Mouse (Mus musculus): ENCODE data around the gene 2200002D01Rik. TPM values are rescaled to one million over a fixed set of nuclear protein-coding genes. Genes with fewer than 3 reads are reported as not detected.

The 2200002D01Rik gene
- polyA plus RNA-seq (2014; fragmentation: Illumina TruSeq; extraction: RNeasy Lipid Tissue Mini Kit (QIAGEN cat#74804)), result not detected

DNA sequence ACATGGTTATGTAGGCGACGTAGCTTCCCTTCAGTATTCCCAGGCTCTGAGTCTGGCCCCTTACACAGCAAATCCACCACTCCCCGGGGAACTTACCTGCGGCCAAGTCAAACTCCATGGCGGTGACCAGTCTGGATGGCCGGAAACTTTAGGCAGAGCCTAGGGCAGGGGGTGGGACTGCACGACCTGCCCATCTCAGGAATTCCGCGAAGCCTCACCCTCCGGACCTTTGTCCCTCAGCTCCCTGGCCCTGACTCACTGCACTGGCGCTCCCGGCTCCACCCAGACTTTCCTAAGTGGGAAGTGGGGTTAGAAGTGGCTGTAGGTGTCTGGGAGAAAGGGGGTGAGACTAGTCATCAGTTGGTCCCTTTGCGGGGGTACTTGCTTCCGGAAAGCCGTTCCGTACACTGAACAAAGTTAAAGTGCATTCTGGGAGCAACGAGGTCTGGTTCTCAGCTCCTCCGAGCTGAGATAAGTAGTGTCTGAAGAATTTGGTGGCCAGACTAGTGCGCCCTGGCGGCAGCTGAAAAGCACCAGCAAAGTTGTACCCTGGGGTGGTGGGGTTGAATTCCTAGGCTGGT is at the start of gene 2200002D01Rik:
Gene 2200002D01Rik, minus strand, starts transcription at position 206 of the 581 bp plus-strand sequence.

GRCm38 (mm10) chr7:29288942-29289638 is 40.8 kb upstream of the 2200002D01Rik start, which contains the start of gene Ppp1r14a:
Gene Ppp1r14a, plus strand, starts transcription at chr7:29289308.

GRCm38 (mm10) chr7:29281201-29282073 is 33.2 kb upstream of the 2200002D01Rik start, which contains the start of gene Spint2:
Gene Spint2, minus strand, starts transcription at chr7:29281912.

GRCm38 (mm10) chr7:29238019-29238967 is 10.0 kb downstream of the 2200002D01Rik start, which contains the start of gene Yif1b:
Gene Yif1b, plus strand, starts transcription at chr7:29238329.

GRCm38 (mm10) chr7:29232247-29233013 is 15.8 kb downstream of the 2200002D01Rik start, which contains the start of gene Kcnk6:
Gene Kcnk6, minus strand, starts transcription at chr7:29232515.

DNA sequence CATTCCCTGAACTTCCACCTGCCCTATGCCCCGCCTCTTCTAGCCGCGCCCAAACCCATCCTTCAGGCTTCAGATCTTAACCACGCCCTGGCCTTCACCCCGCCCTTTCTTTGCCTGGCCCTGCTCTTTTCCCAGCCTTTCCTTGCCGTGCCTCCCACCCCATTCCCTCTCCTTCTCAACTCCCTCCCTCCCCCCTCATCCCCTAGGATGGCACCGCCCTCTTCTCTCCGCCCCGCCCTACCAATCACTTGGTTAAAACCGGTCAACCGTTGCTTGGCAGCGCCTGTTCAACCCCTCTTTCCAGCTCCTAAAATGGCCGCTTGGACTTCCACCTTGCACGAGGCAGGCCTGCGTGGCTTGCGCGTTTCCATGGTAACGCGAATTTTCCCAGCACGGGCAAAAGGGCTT is 34.6 kb downstream of the 2200002D01Rik start, which contains the start of gene Catsperg1:
Gene Catsperg1, minus strand, starts transcription at position 361 of the 408 bp plus-strand sequence.

Other genes with a start within 250 kb of the 2200002D01Rik start
- not detected for gene Ryr1, start 123.3 kb downstream of the 2200002D01Rik start, polyA plus RNA-seq (2014; fragmentation: Illumina TruSeq; extraction: RNeasy Lipid Tissue Mini Kit (QIAGEN cat#74804))
- 0.74 TPM for gene Rasgrp4, start 113.6 kb downstream of the 2200002D01Rik start, polyA plus RNA-seq (2014; fragmentation: Illumina TruSeq; extraction: RNeasy Lipid Tissue Mini Kit (QIAGEN cat#74804))
- gene Fam98c, start 92.2 kb downstream of the 2200002D01Rik start, polyA plus RNA-seq (2014; fragmentation: Illumina TruSeq; extraction: RNeasy Lipid Tissue Mini Kit (QIAGEN cat#74804)), result 0.71 TPM
- gene Ggn, start 78.3 kb downstream of the 2200002D01Rik start, polyA plus RNA-seq (2014; fragmentation: Illumina TruSeq; extraction: RNeasy Lipid Tissue Mini Kit (QIAGEN cat#74804)), result not detected
- gene Spred3, start 78.1 kb downstream of the 2200002D01Rik start, polyA plus RNA-seq (2014; fragmentation: Illumina TruSeq; extraction: RNeasy Lipid Tissue Mini Kit (QIAGEN cat#74804)), result 2.3 TPM
- gene Psmd8, start 67.8 kb downstream of the 2200002D01Rik start, polyA plus RNA-seq (2014; fragmentation: Illumina TruSeq; extraction: RNeasy Lipid Tissue Mini Kit (QIAGEN cat#74804)), result 58.9 TPM
- 0.40 TPM for gene Catsperg1, start 34.4 kb downstream of the 2200002D01Rik start, polyA plus RNA-seq (2014; fragmentation: Illumina TruSeq; extraction: RNeasy Lipid Tissue Mini Kit (QIAGEN cat#74804))
- 2.7 TPM for gene Kcnk6, start 16.0 kb downstream of the 2200002D01Rik start, polyA plus RNA-seq (2014; fragmentation: Illumina TruSeq; extraction: RNeasy Lipid Tissue Mini Kit (QIAGEN cat#74804))
- gene Yif1b, start 10.1 kb downstream of the 2200002D01Rik start, polyA plus RNA-seq (2014; fragmentation: Illumina TruSeq; extraction: RNeasy Lipid Tissue Mini Kit (QIAGEN cat#74804)), result not detected
- gene Spint2, start 33.4 kb upstream of the 2200002D01Rik start, polyA plus RNA-seq (2014; fragmentation: Illumina TruSeq; extraction: RNeasy Lipid Tissue Mini Kit (QIAGEN cat#74804)), result 10.6 TPM
- not detected for gene Ppp1r14a, start 40.8 kb upstream of the 2200002D01Rik start, polyA plus RNA-seq (2014; fragmentation: Illumina TruSeq; extraction: RNeasy Lipid Tissue Mini Kit (QIAGEN cat#74804))
- 0.29 TPM for gene Dpf1, start 55.5 kb upstream of the 2200002D01Rik start, polyA plus RNA-seq (2014; fragmentation: Illumina TruSeq; extraction: RNeasy Lipid Tissue Mini Kit (QIAGEN cat#74804))

Measured in ovary, adult 10 weeks (tissue).